Mouse (Mus musculus) right cerebral cortex, adult 2 months (tissue): ENCODE results near the gene Angptl6.

Experiments
- DNase-seq, 2 experiments: peaks; one replicate each; pipeline ENCODE4 v3.0.0; 2021 to 2022; ENCODE audit warnings: low spot score in 2 of 2

Gene Angptl6

DNA sequence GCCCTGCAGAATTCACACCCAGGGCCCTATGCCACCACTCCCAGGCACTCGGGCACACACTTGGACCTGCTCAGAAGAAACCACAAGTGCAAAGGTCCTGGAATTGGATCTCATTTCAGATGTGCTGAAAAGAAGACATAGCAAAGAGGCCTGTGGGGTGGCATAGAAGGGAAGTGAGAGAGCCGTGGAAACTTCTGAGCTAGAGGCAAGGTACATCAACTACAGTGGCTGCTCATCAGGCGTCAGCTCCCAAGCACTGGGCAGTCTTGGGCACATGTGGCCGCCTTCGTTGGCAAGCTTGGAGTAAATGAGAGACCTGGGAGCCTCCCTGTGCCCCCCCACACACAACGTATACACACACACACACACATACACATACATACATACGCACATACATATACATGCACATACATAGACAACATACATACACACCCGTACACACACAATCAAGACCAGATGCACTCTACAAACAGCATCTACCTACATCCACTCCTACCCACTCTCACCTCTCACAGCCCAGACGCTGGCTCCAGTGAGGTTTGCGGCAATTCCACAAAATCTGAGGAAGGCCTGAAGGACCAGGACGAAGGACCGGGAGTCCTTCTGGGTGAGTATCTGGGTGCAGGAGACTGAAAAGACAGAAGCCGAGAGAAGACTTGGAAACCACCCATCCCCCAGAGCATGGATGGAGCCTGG is at the start of gene Angptl6:
Gene Angptl6, minus strand, starts transcription at position 631 of the 696 bp plus-strand sequence.
- no peak for DNase-seq

DNA sequence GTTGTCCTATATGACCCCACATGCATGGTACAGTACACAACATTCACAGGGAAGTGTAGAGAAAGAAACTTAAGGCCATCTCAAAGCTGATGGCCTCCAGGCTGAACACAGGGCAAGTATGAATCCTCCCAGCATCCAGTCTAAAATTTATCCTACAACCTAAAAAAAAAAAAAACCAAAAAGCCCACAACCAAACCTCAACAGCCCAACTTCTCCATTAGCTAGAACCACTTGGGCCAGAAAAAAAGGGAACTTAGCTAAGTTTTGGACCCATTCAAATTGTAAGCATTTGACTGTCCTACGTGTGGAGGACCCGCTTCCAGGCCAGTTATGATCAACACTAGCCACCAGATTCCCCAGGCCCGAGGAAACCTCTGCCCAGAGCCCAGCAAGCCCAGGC is 43.7 kb upstream of the Angptl6 start:
- no peak for DNase-seq

DNA sequence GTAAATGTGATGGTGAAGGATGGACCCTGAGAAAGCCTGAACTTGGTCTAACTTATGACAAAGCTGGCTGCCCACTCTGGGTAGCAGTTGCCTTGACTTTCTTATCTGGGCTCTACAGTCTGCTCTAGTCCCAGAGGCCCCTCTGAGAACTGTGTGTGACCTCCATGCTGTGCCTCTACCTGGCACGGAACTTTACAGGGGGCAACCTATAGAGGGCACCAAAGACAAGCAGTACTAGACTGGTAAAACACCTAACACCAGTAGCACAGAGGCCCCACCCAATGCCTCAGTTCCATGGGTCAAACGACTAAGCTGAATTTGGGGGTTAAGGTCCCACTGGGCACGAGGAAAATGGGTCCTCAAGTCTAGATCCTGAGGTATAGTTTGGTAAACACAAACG is 36.6 kb upstream of the Angptl6 start:
- peak in 1 of 2 experiments; percentile 23 for DNase-seq

DNA sequence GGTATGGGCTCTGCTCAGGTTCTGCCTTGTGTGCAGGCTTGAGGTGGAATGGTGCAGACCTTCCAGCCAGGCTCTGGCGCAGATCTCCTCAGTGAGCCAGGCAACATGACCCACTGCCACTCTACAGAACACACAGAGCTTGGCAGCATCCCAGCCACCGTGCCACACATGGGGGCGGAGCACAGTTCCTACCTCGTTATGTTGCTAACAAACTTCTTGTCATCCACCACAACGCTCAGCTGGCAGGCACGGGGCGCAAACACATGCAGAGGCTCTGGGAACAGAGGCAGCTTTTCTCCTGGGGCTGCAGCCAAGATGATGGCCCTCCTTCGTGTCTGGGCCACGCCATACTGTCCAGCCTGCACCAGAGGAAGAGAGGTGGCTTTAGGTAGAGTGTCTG is 30.4 kb upstream of the Angptl6 start:
- DNase-seq: peak; percentile 38 to 40

DNA sequence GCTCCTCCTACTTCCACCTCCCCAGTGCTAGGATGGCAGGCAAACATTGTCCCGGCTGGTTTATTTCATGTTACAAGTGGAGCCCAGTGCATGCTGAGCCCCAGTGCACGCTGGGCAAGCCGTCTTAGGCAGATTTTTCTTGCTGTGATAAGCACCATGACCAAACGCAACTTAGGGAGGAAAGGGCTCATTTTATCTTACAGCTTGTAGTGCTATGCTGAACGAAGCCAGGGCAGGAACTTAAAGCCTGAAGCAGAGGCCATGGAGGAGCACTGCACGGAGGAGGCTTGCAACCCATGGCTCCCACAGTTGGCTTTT is 22.6 kb upstream of the Angptl6 start:
- DNase-seq: no peak

DNA sequence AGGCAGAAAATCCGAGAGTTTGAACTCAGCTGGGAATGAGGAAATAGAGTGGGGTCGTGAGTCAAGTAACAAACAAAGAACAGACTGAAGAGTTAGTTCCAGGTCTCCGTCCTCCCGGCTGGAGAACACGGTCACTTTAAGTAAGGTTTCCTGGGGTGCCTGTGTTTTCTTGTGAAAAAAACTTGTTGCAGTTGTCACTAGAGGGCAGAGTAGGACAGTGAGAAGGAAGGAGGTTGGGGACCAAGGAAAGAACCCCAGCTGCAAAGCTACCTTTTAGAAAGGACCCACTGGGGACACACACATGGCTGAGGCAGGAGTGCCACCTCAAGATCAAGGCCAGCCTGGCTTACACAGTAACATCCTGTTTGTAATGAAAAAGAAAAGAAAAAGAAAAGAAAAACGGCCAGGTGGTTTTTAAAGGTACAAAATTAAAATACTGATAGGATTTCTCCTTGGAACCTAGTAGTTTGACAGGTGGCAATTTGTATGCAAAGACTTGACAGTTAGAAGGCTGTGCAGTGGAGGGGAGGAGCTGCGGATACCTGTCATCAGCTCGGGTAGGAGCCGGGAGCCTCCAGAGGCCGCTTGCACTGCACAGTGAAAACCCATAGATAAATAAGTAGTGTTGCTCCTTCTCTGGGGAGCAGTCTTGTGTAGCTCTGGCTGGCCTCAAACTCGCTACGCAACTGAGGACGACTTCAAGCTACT is 22.1 kb upstream of the Angptl6 start:
- peak in 1 of 2 experiments; percentile 47 for DNase-seq

DNA sequence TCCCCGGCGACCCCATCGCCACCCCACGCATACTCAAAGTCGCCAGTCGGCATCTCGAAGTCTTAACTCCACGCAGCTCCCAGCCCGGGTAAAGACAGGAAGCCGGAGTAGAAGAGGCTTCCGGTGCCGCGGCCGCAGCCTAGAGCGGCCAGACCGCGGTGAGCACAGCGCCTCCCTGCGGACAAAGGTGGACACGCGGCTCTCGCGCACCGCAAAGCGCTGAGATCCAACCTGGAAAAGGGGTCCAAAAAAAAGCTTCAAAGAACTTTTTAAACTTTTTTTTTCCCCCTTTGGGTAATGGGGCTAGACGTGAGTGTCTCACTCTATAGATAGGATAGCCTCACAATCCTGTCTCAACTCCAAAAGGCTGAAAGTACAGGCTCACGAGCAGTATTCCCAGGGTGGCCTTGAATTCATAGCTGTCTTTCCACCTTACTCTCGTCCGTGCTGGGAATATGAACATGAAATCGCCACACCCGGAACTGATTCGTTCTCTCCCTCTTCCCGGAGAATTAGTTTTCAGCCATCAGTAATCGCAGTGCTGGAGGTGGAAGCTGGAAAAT is 19.1 kb upstream of the Angptl6 start, which contains the start of gene Eif3g:
Gene Eif3g, minus strand, starts transcription at position 113 of the 563 bp plus-strand sequence.
- DNase-seq: peak; percentile 82 to 84

DNA sequence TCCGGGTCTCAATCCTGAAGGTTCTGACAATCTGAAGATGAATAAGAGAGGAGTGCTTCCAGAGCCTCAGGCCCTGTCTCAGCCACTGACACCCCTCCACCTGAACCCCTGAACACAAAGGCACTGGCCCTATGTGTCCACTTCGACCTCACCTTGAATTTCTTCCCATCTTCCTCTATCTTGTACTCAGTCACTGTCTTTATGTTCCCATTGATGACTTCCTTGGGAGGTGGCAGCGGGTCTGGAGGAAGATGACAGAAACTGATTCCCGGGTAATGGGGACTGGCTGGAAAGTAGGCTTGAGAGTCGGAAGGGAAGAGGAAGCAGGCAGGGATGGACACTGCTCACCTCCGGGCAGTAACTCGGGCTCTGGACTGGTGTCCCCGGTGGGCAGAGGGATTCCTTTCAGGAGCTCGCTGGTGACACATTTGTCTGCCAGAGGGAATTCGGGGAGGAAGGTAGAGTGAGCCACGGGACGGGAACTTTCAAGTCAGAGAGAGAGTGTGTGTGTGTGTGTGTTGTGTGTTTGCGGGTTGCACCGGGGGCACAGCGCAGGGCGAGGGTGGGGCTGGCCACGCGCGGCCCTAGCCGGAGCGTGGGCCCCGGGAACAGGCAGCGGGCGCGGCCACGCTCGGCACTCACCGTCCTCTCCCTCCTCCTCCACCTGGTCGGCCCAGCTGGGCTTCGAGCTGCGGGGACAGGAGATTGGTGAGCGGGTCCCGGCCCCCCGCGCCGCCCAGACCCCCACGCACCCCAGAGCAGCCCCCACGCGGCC is 18.4 kb upstream of the Angptl6 start:
- no peak for DNase-seq

DNA sequence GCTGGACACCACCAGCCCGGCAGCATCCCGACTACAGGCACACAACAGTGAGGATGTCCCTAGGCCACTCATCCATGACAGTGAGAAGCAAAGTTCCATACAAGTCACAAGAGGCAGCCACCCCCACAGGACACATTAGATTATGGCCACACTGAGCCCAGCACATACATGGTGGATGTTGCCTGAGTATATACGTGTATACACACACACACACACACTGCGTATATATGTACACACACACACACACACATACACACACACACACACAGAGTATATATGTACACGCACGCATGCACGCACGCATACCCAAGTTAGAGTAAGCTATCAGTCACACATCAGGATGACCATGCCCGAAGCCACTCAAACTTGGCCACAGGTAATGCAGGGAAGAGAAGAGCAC is 15.9 kb upstream of the Angptl6 start:
- no peak for DNase-seq

DNA sequence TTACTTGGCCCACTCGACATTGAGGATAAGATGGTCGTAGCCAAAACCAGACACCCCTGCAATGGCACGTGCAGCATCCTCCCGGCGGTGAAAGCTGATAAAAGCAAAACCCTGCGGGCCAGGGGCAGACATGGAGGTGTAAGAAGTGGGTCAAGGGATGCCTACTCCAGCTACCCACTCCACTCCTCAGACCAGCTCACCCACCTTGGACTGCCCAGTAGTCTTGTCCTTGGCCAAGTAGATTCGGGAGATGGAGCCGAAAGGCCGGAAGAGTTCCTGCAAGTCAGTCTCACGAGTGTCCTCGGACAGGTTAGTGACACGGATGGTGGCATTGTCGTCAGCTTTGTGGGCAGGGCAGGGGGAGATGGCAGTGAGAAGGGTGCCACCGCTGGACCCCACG is 15.1 kb upstream of the Angptl6 start:
- no peak for DNase-seq

DNA sequence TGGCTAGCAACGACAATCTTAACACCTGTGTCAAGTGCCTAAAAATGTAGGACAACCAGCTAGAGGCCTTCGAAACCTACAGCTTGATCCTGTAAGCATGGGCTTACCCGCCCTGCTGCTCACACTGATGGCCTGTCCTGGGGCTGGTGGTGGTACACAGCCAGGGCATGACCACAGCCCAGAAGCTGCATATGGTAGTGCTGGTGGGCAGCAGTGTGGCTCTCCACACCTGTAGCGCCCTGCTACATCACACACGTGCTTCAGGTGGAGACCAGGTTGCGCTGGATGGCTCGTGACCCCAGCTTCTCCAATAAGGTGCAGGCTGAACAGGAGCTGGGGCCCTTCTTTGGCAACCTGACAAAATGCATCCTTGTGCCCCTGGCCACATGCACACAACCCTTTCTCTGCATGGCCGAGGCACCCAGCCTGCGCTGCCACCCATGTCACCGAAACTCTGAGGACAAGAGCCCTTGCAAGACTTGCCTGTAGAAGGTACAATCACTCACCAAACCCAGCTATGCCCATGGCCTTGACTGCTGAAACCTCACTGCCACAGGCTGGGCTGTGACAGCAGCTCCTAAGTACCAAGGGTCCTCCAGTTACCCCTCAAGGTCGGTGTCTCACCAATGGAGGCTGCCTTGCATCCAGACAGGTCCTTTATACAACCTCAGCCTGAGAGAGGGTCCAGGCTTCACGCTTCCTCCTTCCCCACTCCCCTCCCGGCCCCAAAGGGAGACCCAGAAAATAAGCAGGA is 14.2 kb upstream of the Angptl6 start:
- no peak for DNase-seq

DNA sequence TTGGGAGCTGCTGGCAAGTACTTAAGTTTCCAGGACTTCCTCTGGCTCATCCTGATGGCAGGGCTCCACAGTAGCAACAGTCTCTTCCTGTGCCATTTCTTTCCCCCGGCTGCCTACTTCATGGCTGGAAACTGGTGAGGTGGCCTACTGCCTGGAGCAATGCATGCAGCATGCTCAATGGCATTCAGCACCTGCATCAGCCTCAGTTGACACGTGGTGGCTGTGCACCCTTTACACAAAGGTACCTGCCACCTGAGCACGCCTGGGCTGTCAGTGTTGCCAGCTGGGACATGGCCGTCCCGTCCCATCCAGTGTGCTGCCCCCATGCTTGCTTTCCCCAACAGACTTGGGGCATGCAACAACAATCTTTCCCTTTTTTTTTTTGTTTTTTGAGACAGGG is 13.5 kb upstream of the Angptl6 start:
- DNase-seq: no peak

DNA sequence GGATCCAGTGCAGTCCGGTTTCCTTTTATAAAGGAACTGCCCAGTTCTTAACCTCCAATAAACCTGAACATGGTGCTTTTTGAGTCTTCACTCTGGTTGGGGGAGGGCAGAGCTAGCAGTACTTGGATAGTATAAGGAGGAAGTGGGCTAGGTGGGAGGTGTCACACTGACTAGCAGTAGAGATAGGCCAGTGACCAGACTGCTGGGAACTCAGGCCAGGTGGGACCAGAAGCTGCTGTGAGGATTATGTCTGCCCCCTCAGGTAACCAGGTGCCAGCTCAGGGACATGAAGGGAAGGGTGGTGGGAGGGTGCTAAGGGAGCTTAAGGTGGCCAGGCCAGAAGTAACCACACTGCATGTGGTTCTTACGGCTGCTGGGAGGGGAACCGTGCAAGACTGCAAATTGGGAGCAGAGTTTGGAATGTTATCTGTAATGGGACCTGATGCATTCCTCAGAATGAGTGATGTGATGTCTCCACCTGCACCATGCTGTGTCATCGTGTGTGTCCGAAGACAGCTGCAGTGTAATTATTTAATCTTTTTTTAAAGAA is 12.7 kb upstream of the Angptl6 start:
- no peak for DNase-seq

DNA sequence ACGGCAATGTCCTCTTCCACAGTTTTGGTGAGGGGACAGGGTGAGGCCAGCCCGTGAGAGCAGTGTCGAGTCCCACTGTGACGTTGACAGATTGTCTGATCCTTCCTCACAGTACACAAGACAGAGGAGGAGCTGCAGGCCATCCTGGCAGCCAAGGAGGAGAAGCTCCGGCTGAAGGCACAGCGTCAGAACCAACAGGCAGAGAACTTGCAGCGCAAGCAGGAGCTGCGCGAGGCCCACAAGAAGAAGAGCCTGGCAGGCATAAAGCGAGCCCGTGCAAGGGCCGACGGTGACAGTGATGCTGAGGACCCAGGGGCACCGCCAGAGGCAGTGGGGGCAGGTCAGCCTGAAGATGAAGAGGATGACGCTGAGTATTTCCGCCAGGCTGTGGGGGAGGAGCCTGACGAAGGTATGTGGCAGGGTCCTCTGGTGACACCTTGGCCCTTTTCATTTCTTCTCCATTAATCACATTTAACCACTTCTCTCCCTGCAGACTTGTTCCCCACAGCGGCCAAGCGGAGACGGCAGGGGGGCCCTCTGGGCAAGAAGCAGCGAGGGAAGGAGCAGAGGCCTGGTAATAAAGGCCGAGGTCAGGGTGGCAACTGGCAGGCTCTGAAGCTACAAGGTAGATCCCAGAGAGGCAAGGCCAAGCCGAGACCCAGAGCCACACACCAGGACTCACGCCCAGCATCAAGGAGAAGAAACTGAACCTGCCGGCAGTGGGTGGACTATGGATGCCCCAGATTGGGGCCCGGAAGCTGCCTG is 12.0 kb upstream of the Angptl6 start:
- no peak for DNase-seq

DNA sequence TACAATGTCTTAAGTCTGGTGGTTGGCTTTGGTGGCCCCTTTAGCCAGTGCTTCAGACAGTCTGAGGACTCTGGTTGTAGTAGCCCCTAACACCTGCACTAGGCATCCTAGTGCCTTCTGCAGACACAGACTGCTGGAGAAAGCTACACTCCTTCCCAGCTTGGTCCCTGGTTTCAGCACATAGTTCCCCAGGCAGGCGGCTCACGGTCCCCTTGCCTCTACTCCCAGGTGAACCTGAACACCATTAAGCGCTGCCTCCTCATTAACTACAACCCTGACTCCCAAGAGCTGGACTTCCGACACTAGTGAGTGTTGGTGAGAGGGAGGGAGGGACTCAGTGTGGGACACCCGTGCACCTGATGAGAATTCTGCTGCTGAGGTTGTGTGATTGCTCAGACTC is 10.9 kb upstream of the Angptl6 start:
- DNase-seq: no peak

DNA sequence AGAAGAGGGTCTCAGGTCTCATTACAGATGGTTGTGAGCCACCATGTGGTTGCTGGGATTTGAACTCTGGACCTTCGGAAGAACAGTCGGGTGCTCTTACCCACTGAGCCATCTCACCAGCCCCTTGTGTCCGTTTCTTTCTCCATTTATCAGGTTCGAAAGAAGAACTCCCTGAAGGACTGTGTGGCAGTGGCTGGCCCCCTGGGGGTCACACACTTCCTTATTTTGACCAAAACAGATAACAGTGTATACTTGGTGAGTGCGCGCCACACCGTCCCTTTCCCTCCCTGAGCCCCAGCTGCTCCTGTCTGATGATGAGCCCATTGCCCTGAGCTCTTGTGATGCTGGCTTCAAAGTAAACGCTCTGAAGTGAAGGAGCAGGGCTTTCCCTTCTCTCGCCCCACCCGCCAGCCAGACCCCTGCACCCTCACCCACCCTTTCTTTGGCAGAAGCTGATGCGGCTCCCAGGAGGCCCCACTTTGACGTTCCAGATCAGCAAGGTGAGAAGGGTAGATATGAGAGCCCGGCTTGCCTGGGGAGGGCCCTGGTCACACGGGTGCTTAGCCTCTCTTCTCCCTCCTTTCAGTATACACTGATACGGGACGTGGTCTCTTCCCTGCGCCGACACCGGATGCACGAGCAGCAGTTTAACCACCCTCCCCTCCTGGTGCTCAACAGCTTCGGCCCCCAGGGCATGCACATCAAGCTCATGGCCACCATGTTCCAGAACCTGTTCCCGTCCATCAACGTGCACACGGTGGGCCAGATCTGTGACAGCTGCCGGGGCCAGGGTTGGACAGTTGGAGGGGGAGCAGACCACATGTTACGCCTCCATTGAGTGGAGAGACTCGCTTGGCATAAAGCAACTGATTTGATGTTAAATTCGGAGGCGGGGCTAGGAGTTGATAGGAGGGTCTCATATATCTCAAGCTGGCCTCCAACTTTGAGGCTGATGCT is 9.9 kb upstream of the Angptl6 start:
- no peak for DNase-seq

DNA sequence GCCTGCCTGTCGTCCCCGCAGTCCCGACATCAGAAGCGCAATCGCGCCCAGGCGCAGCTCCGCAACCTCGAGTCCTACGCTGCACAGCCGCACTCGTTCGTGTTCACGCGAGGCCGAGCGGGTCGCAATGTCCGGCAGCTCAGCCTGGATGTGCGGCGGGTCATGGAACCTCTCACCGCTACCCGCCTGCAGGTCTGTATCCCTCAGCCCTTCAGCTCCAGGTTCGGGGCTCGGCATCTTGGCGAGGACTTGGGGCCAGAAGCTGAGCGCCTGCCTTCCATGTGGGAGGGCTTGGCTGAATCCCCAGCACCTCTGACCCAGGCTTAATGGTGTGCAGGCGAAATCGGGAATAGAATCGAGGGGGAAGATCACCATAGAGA is 8.8 kb upstream of the Angptl6 start:
- no peak for DNase-seq

DNA sequence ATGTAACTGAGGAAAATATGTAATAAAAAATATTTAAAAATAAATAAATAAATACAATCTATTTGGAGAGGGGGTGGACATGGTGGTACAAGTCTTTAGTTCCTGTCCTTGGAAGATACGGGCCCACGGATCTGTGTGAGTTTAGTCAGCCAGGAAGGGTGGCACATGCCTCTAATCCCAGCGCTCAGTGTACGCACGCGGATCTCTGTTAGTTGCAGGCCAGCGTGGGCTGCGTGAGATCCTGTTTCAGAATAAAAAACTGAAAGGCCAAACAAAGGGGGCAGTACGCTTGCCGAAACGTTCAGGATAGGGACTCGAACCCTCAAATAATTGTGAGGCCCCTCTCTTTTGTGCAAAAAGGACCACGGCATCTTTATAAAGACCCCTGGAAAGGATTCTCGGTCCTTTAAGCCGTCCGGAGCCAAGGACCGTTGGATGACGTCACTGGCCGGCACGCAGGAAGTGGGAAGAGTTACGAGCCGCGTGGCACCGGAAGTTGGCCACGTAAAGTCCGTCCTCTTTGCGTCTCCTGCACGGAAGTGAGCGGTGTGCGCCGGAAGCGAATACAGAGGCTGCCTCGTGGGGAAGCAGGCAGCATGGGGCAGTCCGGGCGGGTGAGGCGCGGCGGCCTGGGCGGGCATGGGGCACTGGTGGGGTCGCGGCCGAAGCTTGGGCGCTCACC is 8.3 kb upstream of the Angptl6 start, which contains the start of gene Ppan:
Gene Ppan, plus strand, starts transcription at position 472 of the 682 bp plus-strand sequence.
- peak; percentile 96 to 98 for DNase-seq

DNA sequence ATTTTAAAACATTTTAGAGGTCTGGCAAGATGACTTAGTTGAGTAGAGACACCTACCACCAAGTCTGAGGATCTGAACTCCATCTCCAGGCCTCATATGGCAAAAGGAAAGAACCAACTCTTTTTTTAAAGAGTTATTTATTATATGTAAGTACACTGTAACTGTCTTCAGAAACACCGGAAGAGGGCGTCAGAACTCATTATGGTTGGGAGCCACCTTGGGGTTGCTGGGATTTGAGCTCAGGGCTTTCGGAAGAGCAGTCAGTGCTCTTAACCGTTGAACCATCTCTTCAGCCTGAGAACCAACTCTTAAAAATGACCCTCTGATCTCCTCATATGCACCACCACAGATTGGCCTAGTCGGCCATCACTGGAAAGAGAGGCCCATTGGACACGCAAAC is 7.7 kb upstream of the Angptl6 start:
- DNase-seq: no peak
